ENCODE assay signal across 9 mouse cellular contexts in the genomic region with DNA sequence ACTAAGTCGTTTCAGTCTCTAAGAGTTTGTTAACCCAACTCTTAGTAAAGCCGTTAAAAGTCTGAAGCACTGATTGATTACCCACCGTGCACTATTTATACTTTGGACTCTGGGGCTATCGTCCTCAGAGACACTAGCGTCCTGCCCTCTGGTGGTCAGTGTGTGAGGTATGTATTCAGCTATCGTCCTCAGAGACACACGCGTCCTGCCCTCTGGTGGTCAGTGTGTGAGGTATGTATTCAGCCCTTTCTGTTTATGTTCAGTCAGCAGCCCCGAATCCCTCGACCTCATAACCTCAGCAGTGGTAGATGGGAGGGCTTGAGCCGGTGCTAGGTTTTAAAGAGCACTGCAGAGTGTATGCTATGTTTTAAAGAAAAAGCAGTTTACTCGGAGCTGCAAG. TPM values are rescaled to one million over a fixed set of nuclear protein-coding genes. Genes with fewer than 3 reads are reported as not detected.
DNase-seq lines count a peak whose midpoint lies in the region; ATAC-seq lines count a peak whose summit lies in the region.
"Had no signal": no experiment of that assay in that cellular context is flagged by ENCODE, and none has a peak within 500 bp of the region (broad histone marks: within the 10 kb centered on the region; RNA-seq: fewer than 3 reads in every experiment).

No protein-coding gene starts in this region.

- H3K27me3 ChIP-seq in embryonic facial prominence, embryonic 10.5 days (replicated peaks; ENCODE audit: low read depth, poor library complexity, severe bottlenecking) = no peaks in the 10 kb centered on the region
- H3K27me3 ChIP-seq in kidney, embryonic 16.5 days (ENCODE audit: insufficient read depth, low read length) = no peaks in the 10 kb centered on the region
- no peaks in the 10 kb centered on the region for H3K27me3 ChIP-seq in liver, embryonic 12.5 days (replicated peaks)
- H3K27me3 ChIP-seq: embryonic facial prominence, embryonic 13.5 days had no signal

- no peak overlapping the region for H3K4me3 ChIP-seq in embryonic facial prominence, embryonic 10.5 days
- no peak overlapping the region for H3K4me3 ChIP-seq in kidney, embryonic 16.5 days (ENCODE audit: low read length)
- H3K4me3 ChIP-seq in liver, embryonic 12.5 days = no peak overlapping the region
- H3K4me3 ChIP-seq: embryonic facial prominence, embryonic 13.5 days had no signal

- H3K4me1 ChIP-seq in embryonic facial prominence, embryonic 10.5 days = no peaks in the 10 kb centered on the region
- H3K4me1 ChIP-seq in kidney, embryonic 16.5 days (ENCODE audit: insufficient read depth, low read length) = no peaks in the 10 kb centered on the region
- peaks cover 26% of the 10 kb centered on the region for H3K4me1 ChIP-seq in liver, embryonic 12.5 days
- H3K4me1 ChIP-seq: embryonic facial prominence, embryonic 13.5 days had no signal

- H3K9me3 ChIP-seq in embryonic facial prominence, embryonic 10.5 days = no peaks in the 10 kb centered on the region
- H3K9me3 ChIP-seq in kidney, embryonic 16.5 days (ENCODE audit: low read length) = peaks cover 3% of the 10 kb centered on the region; the same call in 1 of the 2 replicates
- 0 out of 2 replicates have a peak, but pooled peaks cover 5% of the 10 kb centered on the region for H3K9me3 ChIP-seq in liver, embryonic 12.5 days (replicated peaks)
- H3K9me3 ChIP-seq: embryonic facial prominence, embryonic 13.5 days had no signal

- WGBS in embryonic facial prominence, embryonic 10.5 days = 47% methylated on average over 12 of the region's 12 CpGs
- WGBS in kidney, embryonic 16.5 days = 46% methylated on average over 12 of the region's 12 CpGs
- 41% methylated on average over 12 of the region's 12 CpGs for WGBS in liver, embryonic 12.5 days (ENCODE audit: insufficient replicate concordance)

- H3K36me3 ChIP-seq in embryonic facial prominence, embryonic 10.5 days (replicated peaks) = peaks cover 67% of the 10 kb centered on the region
- peaks cover 12% of the 10 kb centered on the region for H3K36me3 ChIP-seq in kidney, embryonic 16.5 days (ENCODE audit: insufficient read depth, low read length)
- H3K36me3 ChIP-seq in liver, embryonic 12.5 days = peaks cover 29% of the 10 kb centered on the region

- H3K9ac ChIP-seq in kidney, embryonic 16.5 days (replicated peaks; ENCODE audit: low read length) = no peak overlapping the region
- no peak overlapping the region for H3K9ac ChIP-seq in liver, embryonic 12.5 days
- H3K9ac ChIP-seq: embryonic facial prominence, embryonic 13.5 days had no signal

- no peak overlapping the region for H3K4me2 ChIP-seq in kidney, embryonic 16.5 days (replicated peaks; ENCODE audit: low read depth, low read length)
- no peak overlapping the region for H3K4me2 ChIP-seq in liver, embryonic 12.5 days
- H3K4me2 ChIP-seq: embryonic facial prominence, embryonic 13.5 days had no signal

- peak; percentile 63; the same call in 1 of the 2 replicates for ATAC-seq in kidney, embryonic 16.5 days (ENCODE audit: low FRiP score, low TSS enrichment)
- ATAC-seq in liver, embryonic 12.5 days = peak; percentile 58; the same call in 1 of the 2 replicates

- no peak overlapping the region for H3K27ac ChIP-seq in embryonic facial prominence, embryonic 10.5 days (replicated peaks)
- H3K27ac ChIP-seq in kidney, embryonic 16.5 days (ENCODE audit: low read length) = no peak overlapping the region
- H3K27ac ChIP-seq in liver, embryonic 12.5 days = no peak overlapping the region
- H3K27ac ChIP-seq: embryonic facial prominence, embryonic 13.5 days had no signal

- DNase-seq in B cell, adult 2 months = peak; percentile 83 to 87
- DNase-seq in adrenal gland, postnatal 14 days = peak; percentile 88
- peak; percentile 76 for DNase-seq in embryonic facial prominence, embryonic 10.5 days (ENCODE audit: low spot score)
- DNase-seq in heart, adult 18-20 months = peak; percentile 75 to 84
- peak; percentile 62 for DNase-seq in neural tube, embryonic 10.5 days (ENCODE audit: extremely low spot score, low spot score)
- DNase-seq in telencephalon, adult 2 months (ENCODE audit: low read depth, low spot score) = peak; percentile 60

RNA-seq across cellular contexts. Expression of a gene that starts 13.7 kb away (rescaled TPM):
- total RNA-seq in adrenal gland, postnatal 14 days (2021) = 32.6 and 32.9 TPM in 2 replicates
- 13.2 and 13.6 TPM in 2 replicates for polyA plus RNA-seq in embryonic facial prominence, embryonic 10.5 days (2016; fragmentation: Nextera tagmentation; extraction: Ambion mirVana)
- 1 to 10 TPM; 1.4 to 2.1 TPM for total RNA-seq in heart, adult 18-20 months (2021)
- 9.0 and 9.1 TPM in 2 replicates for polyA plus RNA-seq in kidney, embryonic 16.5 days (2015; fragmentation: Nextera tagmentation; extraction: Ambion mirVana)
- polyA plus RNA-seq in liver, embryonic 12.5 days (2016; fragmentation: Nextera tagmentation; extraction: Ambion mirVana) = 6.1 and 6.2 TPM in 2 replicates
